Mouse (Mus musculus) C2C12 (cell line): ENCODE measurements around the gene Begain.

Experiments used
- CEBPB ChIP-seq: IDR thresholded peaks from one replicate; pipeline ENCODE4 v1.6.1; 2011; ENCODE audit warnings: low read depth, mild to moderate bottlenecking, control low read depth, moderate library complexity
- CTCF ChIP-seq: IDR thresholded peaks from one replicate; pipeline ENCODE4 v1.5.1; 2011; ENCODE audit not compliant: control insufficient read depth, insufficient read depth, insufficient read length
- MAX ChIP-seq: IDR thresholded peaks from one replicate; pipeline ENCODE4 v1.6.1; 2011; ENCODE audit warnings: mild to moderate bottlenecking, control low read depth
- MYOD1 ChIP-seq: IDR thresholded peaks from one replicate; pipeline ENCODE4 v1.6.1; 2011; ENCODE audit warnings: low read depth; ENCODE audit not compliant: control insufficient read depth, insufficient read length
- MYOG ChIP-seq: IDR thresholded peaks from one replicate; pipeline ENCODE4 v1.6.1; 2011; ENCODE audit not compliant: control insufficient read depth, insufficient read length; ENCODE audit errors: extremely low read depth
- USF1 ChIP-seq: IDR thresholded peaks from one replicate; pipeline ENCODE4 v1.6.1; 2011; ENCODE audit warnings: low read depth, mild to moderate bottlenecking, control low read depth, moderate library complexity

DNA sequence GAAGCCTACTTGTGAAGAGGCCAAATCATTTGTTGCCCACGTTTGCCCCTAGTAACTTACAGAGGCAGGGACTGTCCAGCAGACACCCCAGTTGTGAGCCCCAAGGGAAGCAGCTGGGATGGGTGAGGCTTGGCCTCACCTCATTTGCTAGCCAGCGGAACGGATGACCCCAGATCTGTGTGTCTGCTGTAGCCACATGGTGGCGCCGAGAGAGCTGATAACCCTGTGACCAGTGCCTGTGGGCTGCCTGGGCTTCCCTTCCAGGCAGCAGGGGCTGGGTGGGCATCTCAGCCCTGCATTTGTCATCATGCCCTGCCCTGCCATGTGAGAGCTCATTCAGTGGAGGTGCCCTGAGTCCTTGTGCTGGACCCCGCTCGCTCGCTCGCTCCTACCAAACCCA, 44.2 kb downstream of the Begain start:
- TF ChIP-seq CTCF (no peak), MYOG (no peak), USF1 (no peak), MAX (no peak), CEBPB (no peak), MYOD1 (no peak)
